Mouse (Mus musculus): ENCODE results near the gene Bcl2l13. TPM values are rescaled to one million over a fixed set of nuclear protein-coding genes. Genes with fewer than 3 reads are reported as not detected.
A peak's percentile ranks its signal among the peaks of the same experiment; 100 is the strongest.

Gene Bcl2l13
- polyA plus RNA-seq, 1 experiment from 2014 or later: 23.9 TPM

DNA sequence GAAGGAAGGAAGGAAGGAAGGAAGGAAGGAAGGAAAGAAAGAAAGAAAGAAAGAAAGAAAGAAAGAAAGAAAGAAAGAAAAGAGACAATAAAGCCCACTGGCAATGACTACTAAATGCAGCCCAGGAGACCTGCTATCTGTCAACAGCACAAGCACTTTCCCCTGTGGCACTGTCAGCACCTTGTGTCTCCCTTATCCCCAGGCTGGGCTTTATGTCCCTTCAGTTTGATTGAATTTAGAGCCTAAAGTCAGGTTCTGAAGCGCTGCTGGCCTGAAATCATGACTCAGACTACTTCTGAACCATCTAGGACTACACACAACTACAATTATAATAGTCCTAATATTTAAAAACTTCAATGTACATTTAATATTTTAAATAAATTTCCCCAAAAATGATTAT, 15.1 kb upstream of the Bcl2l13 start:
- Histone ChIP-seq H3K36me3 (ENCODE audit: control insufficient read depth, insufficient read depth, low read length) (peaks cover 16% of the 10 kb centered on the region), H3K4me1 (ENCODE audit: control insufficient read depth, insufficient read depth, low read length) (peaks cover 7% of the 10 kb centered on the region; the same call in 1 of the 2 replicates), H3K4me2 (replicated peaks; ENCODE audit: low read depth, low read length) (peak overlapping the region; percentile 63; the same call in 1 of the 2 replicates), H3K9ac (replicated peaks; ENCODE audit: low read depth, low read length) (no peak overlapping the region), H3K27me3 (ENCODE audit: control insufficient read depth, insufficient read depth, low read length) (no peaks in the 10 kb centered on the region), H3K4me3 (ENCODE audit: low read depth, low read length) (no peak overlapping the region; the same call in 1 of the 2 replicates), H3K27ac (ENCODE audit: low read length) (no peak overlapping the region), H3K9me3 (ENCODE audit: control insufficient read depth, low read depth, low read length) (no peaks in the 10 kb centered on the region)
- no peak for ATAC-seq (ENCODE audit: insufficient number of reproducible peaks, insufficient read depth, low FRiP score, low read depth)
- WGBS: 86% methylated on average over 1 of the region's 1 CpGs

DNA sequence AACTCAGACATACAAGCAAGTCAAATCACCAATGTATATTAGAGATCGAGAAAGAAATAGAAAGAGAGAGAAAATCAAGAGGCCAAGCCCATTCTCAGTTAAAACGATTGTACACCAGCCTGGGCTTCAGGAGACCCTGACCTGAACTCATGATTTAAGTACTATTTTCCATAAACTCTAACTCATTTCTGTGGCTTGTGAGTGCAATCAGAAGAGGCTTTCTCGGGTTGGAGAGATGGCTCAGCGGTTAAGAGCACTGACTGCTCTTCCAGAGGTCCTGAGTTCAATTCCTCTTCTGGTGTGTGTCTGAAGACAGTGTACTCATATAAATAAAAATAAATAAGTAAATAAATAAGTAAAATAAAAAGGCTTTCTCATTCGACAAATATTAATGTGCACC, 14.3 kb upstream of the Bcl2l13 start:
- Histone ChIP-seq H3K27ac (ENCODE audit: low read length) (peak overlapping the region; percentile 90; the same call in 1 of the 2 replicates), H3K36me3 (ENCODE audit: control insufficient read depth, insufficient read depth, low read length) (peaks cover 16% of the 10 kb centered on the region), H3K27me3 (ENCODE audit: control insufficient read depth, insufficient read depth, low read length) (no peaks in the 10 kb centered on the region), H3K4me2 (replicated peaks; ENCODE audit: low read depth, low read length) (peak overlapping the region; percentile 63), H3K4me1 (ENCODE audit: control insufficient read depth, insufficient read depth, low read length) (peaks cover 7% of the 10 kb centered on the region; the same call in 1 of the 2 replicates), H3K4me3 (ENCODE audit: low read depth, low read length) (peak overlapping the region; percentile 91), H3K9me3 (ENCODE audit: control insufficient read depth, low read depth, low read length) (no peaks in the 10 kb centered on the region), H3K9ac (replicated peaks; ENCODE audit: low read depth, low read length) (peak overlapping the region; percentile 54)
- WGBS: 47% methylated on average over 5 of the region's 5 CpGs
- ATAC-seq (ENCODE audit: insufficient number of reproducible peaks, insufficient read depth, low FRiP score, low read depth): no peak

DNA sequence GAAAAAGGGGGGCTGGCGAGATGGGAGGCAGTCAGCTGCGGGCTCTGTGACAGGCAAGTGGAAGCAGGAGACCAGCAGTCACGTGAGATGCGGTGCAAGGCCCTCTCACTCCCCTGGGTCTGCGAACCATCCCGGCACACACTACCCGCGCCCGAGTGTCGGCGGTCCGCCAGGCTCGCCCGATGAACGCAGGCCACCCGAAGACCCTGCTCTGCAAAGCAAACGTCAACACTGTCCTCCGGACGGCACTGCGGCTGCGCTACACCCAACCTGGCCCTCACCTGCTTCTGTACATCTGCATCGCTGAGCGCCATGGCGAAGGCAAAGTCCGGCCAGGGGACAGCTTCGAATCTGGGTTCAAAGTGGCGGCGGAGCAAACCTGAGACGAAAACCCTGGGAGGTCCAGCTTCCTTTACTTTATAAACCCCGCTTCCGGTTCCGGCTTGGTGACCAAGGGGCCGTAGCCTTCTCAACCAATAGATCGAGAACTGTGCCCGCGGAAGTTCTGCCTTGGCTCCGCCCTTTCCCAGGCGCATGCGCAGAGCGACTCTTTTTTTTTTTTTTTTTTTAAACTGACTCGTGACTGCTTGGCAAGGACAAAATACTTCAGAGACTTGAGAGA, 13.6 kb upstream of the Bcl2l13 start, which contains the start of gene Atp6v1e1:
TSS of gene Atp6v1e1 (minus strand) at position 487 of the 622 bp plus-strand sequence.
- Histone ChIP-seq H3K9ac (replicated peaks; ENCODE audit: low read depth, low read length) (peak within 1 kb of the TSS; percentile 54), H3K27me3 (ENCODE audit: control insufficient read depth, insufficient read depth, low read length) (no peaks in the 10 kb centered on the region), H3K9me3 (ENCODE audit: control insufficient read depth, low read depth, low read length) (no peaks in the 10 kb centered on the region), H3K27ac (ENCODE audit: low read length) (peak within 1 kb of the TSS; percentile 90), H3K4me1 (ENCODE audit: control insufficient read depth, insufficient read depth, low read length) (peaks cover 7% of the 10 kb centered on the region; the same call in 1 of the 2 replicates), H3K36me3 (ENCODE audit: control insufficient read depth, insufficient read depth, low read length) (peaks cover 13% of the 10 kb centered on the region), H3K4me2 (replicated peaks; ENCODE audit: low read depth, low read length) (peak within 1 kb of the TSS; percentile 63), H3K4me3 (ENCODE audit: low read depth, low read length) (peak within 1 kb of the TSS; percentile 91)
- peak; percentile 95 for ATAC-seq (ENCODE audit: insufficient number of reproducible peaks, insufficient read depth, low FRiP score, low read depth)
- WGBS: under 1% methylated on average over 41 of the region's 41 CpGs

DNA sequence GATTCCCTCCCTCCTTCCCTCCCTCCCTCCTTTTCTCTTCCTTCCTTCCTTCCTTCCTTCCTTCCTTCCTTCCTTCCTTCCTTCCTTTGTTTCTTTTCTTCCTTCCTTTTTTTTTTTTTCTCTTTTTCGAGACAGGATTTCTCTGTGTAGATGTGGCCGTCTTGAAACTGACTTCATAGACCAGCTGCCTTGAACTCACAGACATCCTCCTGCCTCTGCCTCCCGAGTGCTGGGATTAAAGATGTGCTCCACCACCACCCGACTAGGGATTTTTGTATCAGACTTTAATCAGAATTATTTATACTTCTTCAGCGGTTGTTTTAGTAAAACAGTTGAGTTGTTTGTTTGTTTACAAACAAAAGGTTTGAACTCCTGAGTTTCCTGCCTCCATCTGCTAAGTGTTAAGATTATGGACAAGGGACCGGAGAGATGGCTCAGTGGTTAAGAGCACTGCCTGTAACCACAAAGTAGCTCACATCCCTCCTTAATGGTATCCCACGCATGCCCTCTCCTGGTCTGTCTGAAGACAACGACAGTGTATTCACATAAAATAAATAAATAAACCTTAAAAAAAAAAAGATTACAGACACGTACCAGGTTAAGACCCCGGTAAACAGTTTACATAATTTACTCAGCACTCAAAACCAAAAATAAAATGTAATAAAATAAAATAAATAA, 12.9 kb upstream of the Bcl2l13 start:
- WGBS: 67% methylated on average over 10 of the region's 10 CpGs
- 0 out of 2 replicates have a peak overlapping the region, but pooled peaks have one; percentile 29 for H3K4me2 ChIP-seq (replicated peaks; ENCODE audit: low read depth, low read length)
- no peak overlapping the region for H3K9ac ChIP-seq (replicated peaks; ENCODE audit: low read depth, low read length)
- ATAC-seq (ENCODE audit: insufficient number of reproducible peaks, insufficient read depth, low FRiP score, low read depth): no peak
- H3K9me3 ChIP-seq (ENCODE audit: control insufficient read depth, low read depth, low read length): no peaks in the 10 kb centered on the region
- peak overlapping the region; percentile 21; the same call in 1 of the 2 replicates for H3K27ac ChIP-seq (ENCODE audit: low read length)
- peak overlapping the region; percentile 91 for H3K4me3 ChIP-seq (ENCODE audit: low read depth, low read length)
- no peaks in the 10 kb centered on the region for H3K27me3 ChIP-seq (ENCODE audit: control insufficient read depth, insufficient read depth, low read length)
- peaks cover 7% of the 10 kb centered on the region; the same call in 1 of the 2 replicates for H3K36me3 ChIP-seq (ENCODE audit: control insufficient read depth, insufficient read depth, low read length)
- peaks cover 7% of the 10 kb centered on the region; the same call in 1 of the 2 replicates for H3K4me1 ChIP-seq (ENCODE audit: control insufficient read depth, insufficient read depth, low read length)

DNA sequence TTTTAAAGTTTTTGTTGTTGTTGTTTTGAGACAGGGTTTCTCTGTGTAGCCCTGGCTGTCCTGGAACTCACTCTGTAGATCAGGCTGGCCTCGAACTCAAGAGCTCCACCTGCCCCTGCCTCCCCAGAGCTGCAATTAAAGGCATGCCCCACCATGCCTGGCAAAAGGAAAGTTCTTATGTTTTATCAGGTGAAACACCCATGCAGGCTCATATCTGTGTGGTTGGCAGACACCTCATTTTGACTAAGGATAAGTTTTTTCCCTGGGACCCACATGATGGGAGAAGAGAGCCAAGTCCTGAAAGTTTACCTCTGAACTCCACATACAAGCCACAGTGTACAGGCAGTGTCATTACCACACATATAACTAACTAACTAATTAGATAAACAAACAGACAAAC, 6.0 kb upstream of the Bcl2l13 start:
- no peak overlapping the region for H3K4me2 ChIP-seq (replicated peaks; ENCODE audit: low read depth, low read length)
- no peaks in the 10 kb centered on the region for H3K9me3 ChIP-seq (ENCODE audit: control insufficient read depth, low read depth, low read length)
- no peaks in the 10 kb centered on the region for H3K36me3 ChIP-seq (ENCODE audit: control insufficient read depth, insufficient read depth, low read length)
- no peaks in the 10 kb centered on the region for H3K4me1 ChIP-seq (ENCODE audit: control insufficient read depth, insufficient read depth, low read length)
- WGBS: 70% methylated on average over 1 of the region's 1 CpGs
- no peak for ATAC-seq (ENCODE audit: insufficient number of reproducible peaks, insufficient read depth, low FRiP score, low read depth)
- no peak overlapping the region for H3K9ac ChIP-seq (replicated peaks; ENCODE audit: low read depth, low read length)
- H3K27me3 ChIP-seq (ENCODE audit: control insufficient read depth, insufficient read depth, low read length): no peaks in the 10 kb centered on the region
- H3K27ac ChIP-seq (ENCODE audit: low read length): no peak overlapping the region
- H3K4me3 ChIP-seq (ENCODE audit: low read depth, low read length): no peak overlapping the region

DNA sequence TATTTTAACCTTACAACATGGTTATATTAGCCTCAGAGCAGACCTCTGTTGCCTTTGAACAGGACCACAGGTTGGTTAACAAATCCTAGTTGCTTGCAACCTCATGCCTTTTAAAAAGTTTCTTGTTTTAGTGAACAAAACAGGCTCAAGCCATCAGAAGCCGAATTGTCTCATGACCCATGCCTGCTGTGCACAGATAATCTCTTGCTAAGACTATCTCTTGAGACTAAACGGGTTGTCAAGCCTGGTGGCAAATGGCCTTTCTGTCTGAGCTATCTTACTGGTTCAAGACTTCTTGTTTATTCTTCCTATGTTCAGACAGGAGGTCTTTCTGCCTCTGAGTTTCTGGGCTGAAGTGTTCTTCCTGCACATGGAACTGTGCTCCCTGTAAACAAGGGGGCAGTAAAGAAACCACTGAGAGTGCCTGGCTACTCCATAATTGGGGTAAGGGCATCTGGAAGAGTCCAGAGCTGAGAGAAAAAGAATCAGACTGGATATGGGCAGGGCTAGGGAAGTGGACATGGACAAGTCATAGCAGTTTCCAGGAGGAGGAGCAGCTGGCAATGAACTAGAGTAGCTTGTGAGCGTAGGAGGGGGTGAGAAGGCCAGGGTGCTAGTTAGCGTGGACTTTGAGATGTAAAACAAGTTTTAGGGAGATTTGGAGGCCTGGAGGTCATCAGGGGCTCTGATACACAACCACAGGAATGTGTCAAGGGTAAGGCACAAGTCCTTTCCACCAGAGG, 5.0 kb upstream of the Bcl2l13 start:
- Histone ChIP-seq H3K27ac (ENCODE audit: low read length) (no peak overlapping the region), H3K9ac (replicated peaks; ENCODE audit: low read depth, low read length) (no peak overlapping the region), H3K4me3 (ENCODE audit: low read depth, low read length) (no peak overlapping the region), H3K27me3 (ENCODE audit: control insufficient read depth, insufficient read depth, low read length) (no peaks in the 10 kb centered on the region), H3K9me3 (ENCODE audit: control insufficient read depth, low read depth, low read length) (no peaks in the 10 kb centered on the region), H3K4me2 (replicated peaks; ENCODE audit: low read depth, low read length) (no peak overlapping the region), H3K36me3 (ENCODE audit: control insufficient read depth, insufficient read depth, low read length) (no peaks in the 10 kb centered on the region), H3K4me1 (ENCODE audit: control insufficient read depth, insufficient read depth, low read length) (no peaks in the 10 kb centered on the region)
- WGBS: 51% methylated on average over 4 of the region's 4 CpGs
- no peak for ATAC-seq (ENCODE audit: insufficient number of reproducible peaks, insufficient read depth, low FRiP score, low read depth)

DNA sequence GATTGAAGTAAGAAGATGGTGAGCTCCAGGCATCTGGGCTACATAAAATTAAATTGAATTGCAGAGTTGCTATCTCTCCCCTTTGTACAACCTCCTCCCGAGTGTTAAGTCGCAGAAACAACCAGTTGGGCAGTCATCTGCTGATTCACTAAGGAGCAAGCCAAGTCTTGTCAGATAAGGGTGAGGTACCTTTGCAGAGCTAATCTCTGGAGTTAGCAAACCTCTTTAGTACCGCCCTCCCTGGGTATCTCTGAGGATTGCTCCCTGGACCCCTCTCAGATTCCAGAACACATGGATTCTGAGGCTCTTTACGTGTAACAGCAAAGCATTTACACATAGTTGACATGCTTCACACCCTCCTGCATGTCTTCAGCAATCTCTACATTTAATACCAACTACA, 3.9 kb upstream of the Bcl2l13 start:
- 47% methylated on average over 4 of the region's 4 CpGs for WGBS

DNA sequence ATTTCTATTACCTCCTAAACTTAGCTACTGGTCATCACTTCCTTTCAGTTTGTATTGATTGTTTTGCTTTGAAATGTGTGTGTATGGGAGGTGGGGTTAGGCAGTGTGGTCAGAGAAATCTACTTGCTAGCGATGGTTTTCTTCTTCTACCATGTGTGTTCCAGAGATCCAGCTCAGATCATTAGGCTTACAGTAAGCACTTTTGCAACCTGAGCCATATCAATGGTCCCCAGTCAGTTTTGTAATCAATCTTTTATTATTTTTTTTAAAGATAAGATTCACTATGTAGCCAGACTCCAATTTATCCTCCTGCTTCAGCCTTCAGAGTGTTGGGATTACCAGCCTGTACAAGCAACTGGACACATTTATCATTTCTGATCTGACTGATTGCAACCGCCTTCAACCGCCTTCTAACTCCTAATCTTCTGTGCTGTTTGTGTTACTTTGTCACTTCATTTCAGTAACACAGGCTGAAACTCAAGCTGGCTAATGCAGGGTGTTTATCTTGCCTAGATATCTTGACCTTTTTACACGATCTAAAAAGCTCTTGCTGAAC, 1.2 kb upstream of the Bcl2l13 start:
- H3K4me3 ChIP-seq (ENCODE audit: low read depth, low read length): no peak overlapping the region
- ATAC-seq (ENCODE audit: insufficient number of reproducible peaks, insufficient read depth, low FRiP score, low read depth): no peak
- 0 out of 2 replicates have a peak, but pooled peaks cover 4% of the 10 kb centered on the region for H3K4me1 ChIP-seq (ENCODE audit: control insufficient read depth, insufficient read depth, low read length)
- H3K9ac ChIP-seq (replicated peaks; ENCODE audit: low read depth, low read length): no peak overlapping the region
- H3K36me3 ChIP-seq (ENCODE audit: control insufficient read depth, insufficient read depth, low read length): no peaks in the 10 kb centered on the region
- WGBS: 62% methylated on average over 4 of the region's 4 CpGs
- no peaks in the 10 kb centered on the region for H3K27me3 ChIP-seq (ENCODE audit: control insufficient read depth, insufficient read depth, low read length)
- H3K9me3 ChIP-seq (ENCODE audit: control insufficient read depth, low read depth, low read length): no peaks in the 10 kb centered on the region
- H3K4me2 ChIP-seq (replicated peaks; ENCODE audit: low read depth, low read length): no peak overlapping the region
- H3K27ac ChIP-seq (ENCODE audit: low read length): no peak overlapping the region

More for the DNA sequence above, 3.9 kb upstream of the Bcl2l13 start:
- ATAC-seq (ENCODE audit: insufficient number of reproducible peaks, insufficient read depth, low FRiP score, low read depth): no peak; the same call in 1 of the 2 replicates
- no peak overlapping the region for H3K27ac ChIP-seq (ENCODE audit: low read length)
- no peaks in the 10 kb centered on the region for H3K9me3 ChIP-seq (ENCODE audit: control insufficient read depth, low read depth, low read length)
- no peaks in the 10 kb centered on the region for H3K36me3 ChIP-seq (ENCODE audit: control insufficient read depth, insufficient read depth, low read length)
- H3K27me3 ChIP-seq (ENCODE audit: control insufficient read depth, insufficient read depth, low read length): no peaks in the 10 kb centered on the region
- H3K4me2 ChIP-seq (replicated peaks; ENCODE audit: low read depth, low read length): no peak overlapping the region
- no peak overlapping the region for H3K9ac ChIP-seq (replicated peaks; ENCODE audit: low read depth, low read length)
- 0 out of 2 replicates have a peak, but pooled peaks cover 2% of the 10 kb centered on the region for H3K4me1 ChIP-seq (ENCODE audit: control insufficient read depth, insufficient read depth, low read length)
- no peak overlapping the region for H3K4me3 ChIP-seq (ENCODE audit: low read depth, low read length)
